Mouse (Mus musculus) intestine, embryonic 15.5 days (tissue): ENCODE measurements around the gene Wwc1. TPM values are rescaled to one million over a fixed set of nuclear protein-coding genes. Genes with fewer than 3 reads are reported as not detected.

Experiments used
- ATAC-seq: fragments of 200-750 bp; cut with Nextera tagmentation; 2 replicates; pipeline ENCODE4 v1.8.0; 2017; ENCODE audit warnings: moderate TSS enrichment, moderate library complexity
- H3K27ac ChIP-seq: fragments of 300-500 bp; sonication (generic); 2 replicates; pipeline ENCODE4 v1.5.1; 2015; ENCODE audit warnings: mild to moderate bottlenecking, inconsistent platforms
- H3K27me3 ChIP-seq: fragments of 300-500 bp; sonication (generic); replicated peaks from 2 replicates; pipeline ENCODE4 v1.6.1; 2015; ENCODE audit warnings: inconsistent platforms
- H3K36me3 ChIP-seq: fragments of 300-500 bp; sonication (generic); 2 replicates; pipeline ENCODE4 v1.6.1; 2015; ENCODE audit warnings: inconsistent platforms
- H3K4me1 ChIP-seq: fragments of 300-500 bp; sonication (generic); replicated peaks from 2 replicates; pipeline ENCODE4 v1.6.1; 2015; ENCODE audit warnings: inconsistent platforms
- H3K4me2 ChIP-seq: fragments of 300-500 bp; sonication (generic); replicated peaks from 2 replicates; pipeline ENCODE4 v1.6.1; 2015; ENCODE audit warnings: mild to moderate bottlenecking, inconsistent platforms
- H3K4me3 ChIP-seq: fragments of 300-500 bp; sonication (generic); replicated peaks from 2 replicates; pipeline ENCODE4 v1.5.1; 2015; ENCODE audit warnings: inconsistent platforms
- H3K9ac ChIP-seq: fragments of 300-500 bp; sonication (generic); 2 replicates; pipeline ENCODE4 v1.6.1; 2015; ENCODE audit warnings: inconsistent platforms
- H3K9me3 ChIP-seq: fragments of 300-500 bp; sonication (generic); 2 replicates; pipeline ENCODE4 v1.6.1; 2016; ENCODE audit warnings: inconsistent platforms
- WGBS: fragments of 180-500 bp; shearing (Covaris S2); methylation state at CpG from one replicate; pipeline ENCODE4 v1.1.7; 2015; 5-methylcytosine and 5-hydroxymethylcytosine counted together
- polyA plus RNA-seq: library from polyadenylated mRNA; unstranded; fragments of >200 nt; fragmentation: Nextera tagmentation; extraction: Ambion mirVana; gene quantifications from 2 replicates; pipeline ENCODE4 v1.2.1, GENCODE M21; 2015

The Wwc1 gene
- polyA plus RNA-seq, 1 experiment from 2014 or later = 14.1 TPM

DNA sequence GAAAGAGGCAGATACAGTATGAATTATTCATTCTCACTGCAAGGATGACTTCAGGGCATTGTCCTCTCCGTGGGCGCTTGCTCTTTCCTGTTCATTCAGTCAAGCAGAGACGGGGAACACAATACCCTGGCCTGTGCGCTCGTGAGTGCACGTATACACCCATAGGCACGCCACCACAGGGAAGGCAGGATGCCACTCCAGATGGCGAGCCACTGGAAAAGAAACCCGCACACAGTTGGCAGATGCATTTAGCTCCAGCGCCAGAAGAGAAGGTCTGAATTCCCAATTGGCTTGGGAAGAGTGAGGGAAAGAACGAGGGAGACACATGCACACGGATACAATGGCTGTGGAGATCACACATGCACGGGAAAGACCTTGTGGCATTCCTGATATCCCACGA, 53.0 kb downstream of the Wwc1 start:
- Histone ChIP-seq H3K4me2 (no peak overlapping the region), H3K4me1 (peaks cover 12% of the 10 kb centered on the region; the same call in 1 of the 2 replicates), H3K27ac (no peak overlapping the region), H3K9me3 (no peaks in the 10 kb centered on the region), H3K27me3 (no peaks in the 10 kb centered on the region), H3K4me3 (no peak overlapping the region), H3K9ac (no peak overlapping the region), H3K36me3 (no peaks in the 10 kb centered on the region)
- no peak for ATAC-seq
- WGBS = 80% methylated on average over 14 of the region's 14 CpGs

DNA sequence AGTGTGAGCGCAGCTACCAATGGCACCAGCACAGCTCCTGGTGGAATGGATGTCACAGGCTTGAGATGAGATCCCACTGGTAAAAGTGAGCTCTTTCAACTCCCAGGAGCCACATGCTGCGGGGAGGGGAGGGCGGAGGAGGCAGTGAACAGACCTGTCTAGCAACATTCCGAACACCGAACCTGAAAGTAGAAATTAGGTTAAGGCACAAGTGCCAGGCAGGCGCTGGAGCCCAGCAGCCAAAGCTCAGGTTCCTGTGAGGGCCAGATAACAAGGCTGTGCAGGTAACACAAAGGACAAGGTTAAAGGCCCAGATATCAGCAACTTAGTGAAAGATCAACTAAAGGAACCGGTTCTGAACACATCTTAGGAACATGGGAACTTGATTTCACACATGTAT, 54.7 kb downstream of the Wwc1 start:
- peak; percentile 89 for ATAC-seq
- Histone ChIP-seq H3K9me3 (no peaks in the 10 kb centered on the region), H3K4me1 (peaks cover 25% of the 10 kb centered on the region), H3K9ac (no peak overlapping the region), H3K4me3 (no peak overlapping the region), H3K4me2 (peak overlapping the region; percentile 33; the same call in 1 of the 2 replicates), H3K27me3 (no peaks in the 10 kb centered on the region), H3K36me3 (no peaks in the 10 kb centered on the region), H3K27ac (peak overlapping the region; percentile 56; the same call in 1 of the 2 replicates)
- WGBS = 54% methylated on average over 7 of the region's 7 CpGs

DNA sequence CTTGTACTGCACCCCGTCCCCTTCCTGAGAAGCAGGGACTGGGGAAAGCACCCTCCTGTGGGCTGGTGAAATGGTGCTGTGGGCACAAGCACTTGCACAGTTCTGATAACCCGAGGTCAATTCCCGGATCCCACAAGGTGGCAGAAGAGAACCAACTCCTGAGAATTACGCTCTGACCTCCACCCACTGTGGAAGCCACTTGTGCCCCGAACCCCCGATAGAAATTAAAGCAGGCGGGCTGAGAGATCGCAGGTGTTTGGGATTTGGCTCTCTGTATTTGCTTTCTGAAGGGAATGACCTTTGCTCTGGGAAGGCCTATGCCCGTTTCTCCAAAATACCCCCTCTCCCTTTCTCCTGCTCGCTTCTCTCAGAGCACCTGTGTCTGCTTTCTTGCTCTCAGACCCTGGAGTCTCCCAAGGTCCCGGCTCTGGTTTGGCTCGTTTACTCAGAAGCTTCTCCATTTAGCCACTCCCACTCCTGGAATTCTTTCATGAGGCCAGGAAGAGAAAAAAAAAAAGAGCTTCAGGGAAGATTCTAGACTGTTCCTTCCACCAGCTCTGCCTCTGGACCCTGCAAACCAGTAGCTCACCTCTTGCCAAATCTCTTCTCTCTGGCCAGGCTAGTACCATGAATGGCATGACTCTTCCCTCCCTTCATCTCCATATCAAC, 58.0 kb downstream of the Wwc1 start:
- no peaks in the 10 kb centered on the region for H3K27me3 ChIP-seq
- 28% methylated on average over 12 of the region's 12 CpGs for WGBS
- H3K27ac ChIP-seq = peak overlapping the region; percentile 10; the same call in 1 of the 2 replicates
- no peaks in the 10 kb centered on the region for H3K36me3 ChIP-seq
- ATAC-seq = peak; percentile 33; the same call in 1 of the 2 replicates
- H3K9me3 ChIP-seq = no peaks in the 10 kb centered on the region
- H3K4me3 ChIP-seq = no peak overlapping the region
- no peak overlapping the region for H3K9ac ChIP-seq
- H3K4me2 ChIP-seq = peak overlapping the region; percentile 34; the same call in 1 of the 2 replicates
- peaks cover 28% of the 10 kb centered on the region for H3K4me1 ChIP-seq

- Histone ChIP-seq H3K4me2 (no peak overlapping the region), H3K9me3 (no peaks in the 10 kb centered on the region), H3K36me3 (no peaks in the 10 kb centered on the region), H3K4me3 (no peak overlapping the region), H3K27me3 (no peaks in the 10 kb centered on the region), H3K27ac (no peak overlapping the region), H3K4me1 (peaks cover 35% of the 10 kb centered on the region), H3K9ac (no peak overlapping the region)
- WGBS = 79% methylated on average over 5 of the region's 5 CpGs
- no peak for ATAC-seq
Measured at GRCm38 (mm10) chr11:35920776-35921175, 59.6 kb downstream of the Wwc1 start.

DNA sequence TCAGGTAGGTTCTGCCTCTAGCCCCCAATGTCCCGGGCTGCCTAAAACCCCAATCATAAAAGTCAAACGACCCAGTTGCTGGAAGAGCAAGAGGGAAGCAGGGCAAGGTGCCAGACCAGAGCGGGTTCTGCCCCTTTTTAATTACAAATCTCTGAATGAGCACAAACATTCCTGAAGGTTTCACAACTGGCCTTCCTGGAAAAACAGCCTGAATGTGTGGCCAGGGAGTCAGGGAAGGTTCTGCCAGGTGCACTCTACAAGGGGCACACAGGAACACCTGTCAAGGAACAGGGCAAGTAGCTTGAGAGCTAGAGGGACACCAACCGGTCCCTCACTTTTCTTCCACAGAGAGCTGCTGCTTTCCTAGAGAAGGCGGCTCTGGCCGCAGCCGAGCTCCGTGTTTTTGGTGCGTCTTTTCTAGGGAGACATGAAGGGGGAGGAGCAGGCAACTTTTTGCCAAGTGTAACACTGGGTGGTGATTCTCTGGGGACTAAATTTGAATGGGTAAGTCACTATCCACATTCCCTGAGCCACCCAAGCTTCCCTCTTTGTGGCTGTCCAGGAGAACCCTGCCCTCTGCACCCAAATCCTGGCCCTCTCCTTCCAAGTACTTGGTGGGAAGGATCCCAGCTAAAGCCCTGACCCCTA, 60.3 kb downstream of the Wwc1 start:
- peaks cover 43% of the 10 kb centered on the region for H3K4me1 ChIP-seq

GRCm38 (mm10) chr11:35919383-35919782, 60.9 kb downstream of the Wwc1 start:
- no peak overlapping the region for H3K4me2 ChIP-seq
- no peak overlapping the region for H3K4me3 ChIP-seq
- 74% methylated on average over 2 of the region's 2 CpGs for WGBS
- no peaks in the 10 kb centered on the region for H3K36me3 ChIP-seq
- peaks cover 43% of the 10 kb centered on the region for H3K4me1 ChIP-seq
- no peaks in the 10 kb centered on the region for H3K9me3 ChIP-seq
- ATAC-seq = no peak
- no peak overlapping the region for H3K9ac ChIP-seq
- no peak overlapping the region for H3K27ac ChIP-seq
- no peaks in the 10 kb centered on the region for H3K27me3 ChIP-seq

More for the DNA sequence above, 60.3 kb downstream of the Wwc1 start:
- Histone ChIP-seq H3K27me3 (no peaks in the 10 kb centered on the region), H3K4me3 (no peak overlapping the region), H3K4me2 (no peak overlapping the region), H3K9me3 (no peaks in the 10 kb centered on the region), H3K9ac (no peak overlapping the region), H3K27ac (0 out of 2 replicates have a peak overlapping the region, but pooled peaks have one; percentile 13), H3K36me3 (no peaks in the 10 kb centered on the region)
- 58% methylated on average over 9 of the region's 9 CpGs for WGBS
- ATAC-seq = no peak

- ATAC-seq = peak; percentile 66
- Histone ChIP-seq H3K4me3 (no peak overlapping the region), H3K9me3 (no peaks in the 10 kb centered on the region), H3K36me3 (no peaks in the 10 kb centered on the region), H3K4me2 (no peak overlapping the region), H3K27me3 (no peaks in the 10 kb centered on the region), H3K4me1 (peaks cover 25% of the 10 kb centered on the region), H3K27ac (0 out of 2 replicates have a peak overlapping the region, but pooled peaks have one; percentile 51), H3K9ac (no peak overlapping the region)
- WGBS = 62% methylated on average over 8 of the region's 8 CpGs
Measured at GRCm38 (mm10) chr11:35916466-35917185, 63.7 kb downstream of the Wwc1 start.

GRCm38 (mm10) chr11:35915546-35915945, 64.8 kb downstream of the Wwc1 start:
- ATAC-seq = peak; percentile 30
- Histone ChIP-seq H3K4me2 (no peak overlapping the region), H3K27ac (peak overlapping the region; percentile 40; the same call in 1 of the 2 replicates), H3K27me3 (no peaks in the 10 kb centered on the region), H3K9ac (no peak overlapping the region), H3K4me3 (no peak overlapping the region), H3K36me3 (no peaks in the 10 kb centered on the region), H3K4me1 (peaks cover 18% of the 10 kb centered on the region; the same call in 1 of the 2 replicates), H3K9me3 (no peaks in the 10 kb centered on the region)
- 45% methylated on average over 8 of the region's 8 CpGs for WGBS

DNA sequence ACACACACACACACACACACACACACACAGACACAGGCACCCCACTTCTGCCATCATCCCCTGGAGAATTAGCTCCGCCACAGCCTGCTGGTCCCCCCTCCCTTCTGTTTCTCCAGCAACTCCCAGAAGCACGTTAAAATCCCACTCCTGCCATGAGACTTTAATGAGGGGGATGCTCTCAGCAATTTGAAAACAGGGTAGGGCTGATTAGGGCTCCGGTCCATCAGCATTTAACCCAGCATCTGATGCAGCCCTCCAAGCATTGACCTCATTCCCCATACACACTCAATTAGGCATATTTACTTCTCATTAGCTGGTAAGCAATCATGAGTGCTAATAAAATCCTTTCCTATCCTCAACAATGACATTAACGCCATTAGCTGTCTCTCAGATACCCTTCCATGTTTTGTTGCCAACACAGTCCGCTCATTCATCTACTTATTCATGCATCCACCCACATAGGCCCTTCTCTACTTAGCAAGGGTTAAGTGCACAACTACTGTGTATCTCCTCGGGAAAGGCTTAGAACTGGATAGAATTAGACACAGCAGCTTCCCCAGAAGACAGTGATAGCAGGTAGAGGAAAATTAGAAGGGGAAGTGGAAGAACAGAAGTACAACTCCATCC, 66.8 kb downstream of the Wwc1 start:
- peaks cover 18% of the 10 kb centered on the region; the same call in 1 of the 2 replicates for H3K4me1 ChIP-seq
- no peaks in the 10 kb centered on the region for H3K9me3 ChIP-seq
- no peak overlapping the region for H3K9ac ChIP-seq
- no peak overlapping the region for H3K27ac ChIP-seq
- no peak overlapping the region for H3K4me3 ChIP-seq
- no peaks in the 10 kb centered on the region; the same call in 1 of the 2 replicates for H3K36me3 ChIP-seq
- ATAC-seq = no peak
- WGBS = 83% methylated on average over 6 of the region's 6 CpGs
- no peak overlapping the region for H3K4me2 ChIP-seq
- H3K27me3 ChIP-seq = no peaks in the 10 kb centered on the region

DNA sequence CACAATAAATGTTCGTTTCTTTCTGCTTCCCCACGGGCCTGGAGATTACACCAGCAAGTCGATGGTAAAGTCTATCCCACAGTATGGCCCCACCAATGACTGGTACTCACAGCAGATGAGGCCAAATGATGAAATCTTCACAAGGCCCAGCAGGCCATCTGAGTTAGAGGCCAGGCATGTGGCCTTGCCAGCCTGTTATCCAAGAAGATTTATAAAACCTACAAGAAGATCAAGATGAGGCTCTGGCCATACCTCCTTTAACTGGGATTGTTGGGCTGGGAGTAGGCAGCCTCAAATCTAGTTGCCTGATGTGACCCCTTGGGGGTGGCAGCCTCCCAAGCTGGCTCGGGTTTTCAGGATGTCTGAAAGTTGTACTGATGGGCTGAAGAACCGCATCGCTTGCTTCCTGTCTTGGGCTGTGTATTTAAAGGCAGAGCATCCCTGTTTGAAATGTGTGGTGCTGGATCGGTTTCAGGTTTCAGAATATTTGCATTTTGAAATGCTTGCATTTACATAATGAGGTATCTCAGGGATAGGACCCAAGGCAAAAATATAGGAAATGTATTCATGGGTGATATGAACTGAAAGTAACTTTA, 75.3 kb downstream of the Wwc1 start:
- WGBS = 75% methylated on average over 7 of the region's 7 CpGs
- Histone ChIP-seq H3K27me3 (no peaks in the 10 kb centered on the region), H3K9me3 (no peaks in the 10 kb centered on the region), H3K4me3 (no peak overlapping the region), H3K4me1 (no peaks in the 10 kb centered on the region), H3K27ac (no peak overlapping the region), H3K36me3 (no peaks in the 10 kb centered on the region; the same call in 1 of the 2 replicates), H3K9ac (no peak overlapping the region), H3K4me2 (no peak overlapping the region)
- no peak for ATAC-seq

DNA sequence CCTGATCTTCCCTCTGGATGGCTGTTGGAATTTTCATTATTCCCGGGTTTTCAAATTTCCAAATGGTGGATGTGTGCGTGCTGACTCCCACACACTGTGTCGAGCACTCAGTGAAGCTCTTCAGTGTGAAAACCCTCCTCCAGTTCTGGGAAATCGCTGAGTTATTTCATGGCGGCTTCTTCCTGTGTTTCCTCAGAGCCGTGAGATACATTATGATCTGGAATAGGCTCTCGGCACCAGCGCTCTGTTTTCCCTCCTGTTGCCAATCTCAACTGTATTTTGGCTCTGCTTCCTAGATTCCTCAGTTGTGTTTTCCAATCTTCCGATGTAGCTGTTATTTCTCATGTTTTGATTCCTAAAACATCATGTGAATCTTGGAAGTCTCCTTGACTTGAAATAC, 77.2 kb downstream of the Wwc1 start:
- ATAC-seq = no peak

More for the DNA sequence above, 77.2 kb downstream of the Wwc1 start:
- Histone ChIP-seq H3K4me3 (no peak overlapping the region), H3K27me3 (no peaks in the 10 kb centered on the region), H3K4me1 (no peaks in the 10 kb centered on the region), H3K4me2 (no peak overlapping the region), H3K9ac (no peak overlapping the region), H3K9me3 (no peaks in the 10 kb centered on the region), H3K36me3 (no peaks in the 10 kb centered on the region), H3K27ac (no peak overlapping the region)
- WGBS = 70% methylated on average over 9 of the region's 9 CpGs
